Mouse (Mus musculus) ovary, adult 10 weeks (tissue): ENCODE results near the gene Olfr461. TPM values are rescaled to one million over a fixed set of nuclear protein-coding genes. Genes with fewer than 3 reads are reported as not detected.

Experiments
- polyA plus RNA-seq: library from polyadenylated mRNA; stranded (reverse); fragments of 350-450 nt; fragmentation: Illumina TruSeq; extraction: RNeasy Lipid Tissue Mini Kit (QIAGEN cat#74804); gene quantifications from one replicate; pipeline ENCODE4 v1.2.3, GENCODE M21; 2014

The Olfr461 gene
- polyA plus RNA-seq, result not detected

DNA sequence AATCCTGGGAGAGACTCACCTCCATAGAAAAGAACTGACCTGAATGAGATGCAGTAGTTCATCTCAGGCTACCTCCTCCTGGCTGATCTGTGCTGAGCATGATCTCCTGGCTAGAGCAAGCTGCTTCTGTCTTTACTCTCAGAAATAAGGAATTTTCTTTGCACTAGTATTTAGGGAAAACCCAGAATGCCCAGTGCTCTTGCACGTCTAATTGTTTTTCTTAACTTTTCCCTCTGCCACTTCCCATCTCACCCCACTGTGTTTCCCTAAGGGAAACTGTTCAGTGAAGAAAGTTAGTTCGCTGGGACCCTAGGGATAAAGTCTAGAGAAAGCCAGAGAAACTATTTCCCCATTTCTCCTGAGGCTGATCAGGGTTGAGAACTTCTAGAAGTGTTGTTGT is at the start of gene Olfr461:
TSS of gene Olfr461 (minus strand) at position 101 of the 400 bp plus-strand sequence.

GRCm38 (mm10) chr6:40585645-40586044 is 30.8 kb upstream of the Olfr461 start, which contains the start of gene Clec5a:
Gene Clec5a, minus strand, starts transcription at chr6:40585821.

GRCm38 (mm10) chr6:40569187-40569586 is 14.3 kb upstream of the Olfr461 start, which contains the start of gene Olfr460:
Gene Olfr460, plus strand, starts transcription at chr6:40569487.

DNA sequence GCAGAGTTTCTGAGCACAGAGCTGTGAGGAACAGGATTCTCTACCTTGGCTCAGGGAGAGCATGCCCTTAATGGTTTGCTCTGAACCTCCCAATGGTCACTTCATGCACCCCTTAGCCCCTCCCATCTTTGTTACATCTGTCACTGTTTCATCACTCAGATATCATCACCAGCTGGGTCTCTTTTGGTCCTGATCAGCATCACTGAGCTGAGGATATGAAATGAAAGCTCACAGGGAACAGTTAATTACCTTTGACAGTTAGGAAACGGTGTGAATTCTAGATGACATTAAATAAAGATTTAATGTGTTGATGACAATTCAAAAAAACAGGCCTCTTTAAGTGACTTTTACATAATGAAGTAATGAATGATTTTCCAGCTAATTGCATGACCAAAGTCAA is 35.4 kb downstream of the Olfr461 start, which contains the start of gene Prss37:
TSS of gene Prss37 (minus strand) at position 101 of the 400 bp plus-strand sequence.

GRCm38 (mm10) chr6:40493229-40493628 is 61.6 kb downstream of the Olfr461 start, which contains the start of gene Tas2r108:
Gene Tas2r108, plus strand, starts transcription at chr6:40493529.

Other genes starting within 250 kb of the Olfr461 start
- 21.0 TPM for gene Agk, start 229.9 kb downstream of the Olfr461 start, polyA plus RNA-seq
- 18.1 TPM for gene E330009J07Rik, start 118.9 kb downstream of the Olfr461 start, polyA plus RNA-seq
- gene Wee2, start 116.0 kb downstream of the Olfr461 start, polyA plus RNA-seq, result 12.3 TPM
- gene Ssbp1, start 83.7 kb downstream of the Olfr461 start, polyA plus RNA-seq, result 117 TPM
- gene Tas2r137, start 63.8 kb downstream of the Olfr461 start, polyA plus RNA-seq, result not detected
- not detected for gene Tas2r108, start 61.5 kb downstream of the Olfr461 start, polyA plus RNA-seq
- not detected for gene Prss37, start 35.5 kb downstream of the Olfr461 start, polyA plus RNA-seq
- not detected for gene Olfr460, start 14.4 kb upstream of the Olfr461 start, polyA plus RNA-seq
- 3.4 TPM for gene Clec5a, start 30.8 kb upstream of the Olfr461 start, polyA plus RNA-seq
- gene Tas2r138, start 58.3 kb upstream of the Olfr461 start, polyA plus RNA-seq, result not detected
- gene Mgam, start 73.8 kb upstream of the Olfr461 start, polyA plus RNA-seq, result 1.4 TPM